In genomic region chr8:46305733-46306349, GRCm38 (mm10) we compare ENCODE assay signal across 9 mouse cellular contexts. TPM values are rescaled to one million over a fixed set of nuclear protein-coding genes. Genes with fewer than 3 reads are reported as not detected.
DNase-seq lines count a peak whose midpoint lies in the region; ATAC-seq lines count a peak whose summit lies in the region.
"Had no signal": no experiment of that assay in that cellular context is flagged by ENCODE, and none has a peak within 500 bp of the region (broad histone marks: within the 10 kb centered on the region; RNA-seq: fewer than 3 reads in every experiment).

No protein-coding gene starts in this region.

- H3K4me2 ChIP-seq in neural tube, embryonic 15.5 days = no peak overlapping the region

- H3K4me3 ChIP-seq in neural tube, embryonic 15.5 days (replicated peaks) = no peak overlapping the region

- 8% methylated on average over 9 of the region's 9 CpGs for WGBS in neural tube, embryonic 15.5 days

- H3K4me1 ChIP-seq in neural tube, embryonic 15.5 days = no peaks in the 10 kb centered on the region

- no peak for ATAC-seq in neural tube, embryonic 15.5 days (ENCODE audit: low FRiP score)

- no peak overlapping the region for H3K9ac ChIP-seq in neural tube, embryonic 15.5 days (replicated peaks)

- no peaks in the 10 kb centered on the region; the same call in 1 of the 2 replicates for H3K27me3 ChIP-seq in neural tube, embryonic 15.5 days (replicated peaks)

- DNase-seq in adrenal gland, adult (ENCODE audit: inconsistent age in 2 of 2, low spot score in 1 of 2) = peak; percentile 25 to 82
- DNase-seq in adrenal gland, postnatal 25 days = no peak
- peak; percentile 48 for DNase-seq in neural tube, embryonic 10.5 days (ENCODE audit: extremely low spot score, low spot score)
- DNase-seq in embryo, embryonic 11 days = peak; percentile 89
- peak; percentile 17 to 67 for DNase-seq in heart, postnatal 14 days
- peak; percentile 65 for DNase-seq in lung, postnatal 10 days
- peak; percentile 21 for DNase-seq in thymus, postnatal 14 days

- H3K27ac ChIP-seq in neural tube, embryonic 15.5 days (replicated peaks) = no peak overlapping the region

- H3K36me3 ChIP-seq in neural tube, embryonic 15.5 days = no peaks in the 10 kb centered on the region

- H3K9me3 ChIP-seq in neural tube, embryonic 15.5 days (replicated peaks) = no peaks in the 10 kb centered on the region

- intact Hi-C loops in heart, postnatal 14 days (cut with DNase I) = loop anchor here (1.0 to 5.0 kb wide), 2 partner anchors 64 to 119 kb away; no protein-coding TSS in a partner anchor

RNA-seq across cellular contexts. Expression of gene Helt, which starts 11.4 kb away (rescaled TPM):
- total RNA-seq in adrenal gland, postnatal 25 days (2021) = not detected in 2 replicates
- polyA plus RNA-seq in neural tube, embryonic 15.5 days (2015; fragmentation: Nextera tagmentation; extraction: Ambion mirVana) = not detected in 2 replicates
- total RNA-seq in heart, postnatal 14 days (2021) = under 1 TPM; 0.29 to 0.74 TPM
- total RNA-seq: layer of hippocampus, adult 18-20 months had no signal
